Mouse (Mus musculus) kidney, embryonic 16.5 days (tissue): Measurements from ENCODE around the gene Pten. TPM values are rescaled to one million over a fixed set of nuclear protein-coding genes. Genes with fewer than 3 reads are reported as not detected.
"Not testable (repeated sequence)": the region's sequence is repeated elsewhere in the genome, so short reads cannot be mapped to it uniquely, and the experiment has no call there.

Experiments used
- ATAC-seq: fragments of 200-750 bp; cut with Nextera tagmentation; 2 replicates; pipeline ENCODE4 v1.8.0; 2017; ENCODE audit warnings: moderate TSS enrichment; ENCODE audit not compliant: low FRiP score, low TSS enrichment
- H3K27ac ChIP-seq: fragments of 300-500 bp; sonication (generic); 2 replicates; pipeline ENCODE4 v1.5.1; 2014; ENCODE audit warnings: low read length
- H3K27me3 ChIP-seq: fragments of 300-500 bp; sonication (generic); 2 replicates; pipeline ENCODE4 v1.6.1; 2014; ENCODE audit warnings: low read length, control low read depth, mixed read lengths; ENCODE audit not compliant: insufficient read depth
- H3K36me3 ChIP-seq: fragments of 300-500 bp; sonication (generic); 2 replicates; pipeline ENCODE4 v1.6.1; 2014; ENCODE audit warnings: low read length, control low read depth, mixed read lengths; ENCODE audit not compliant: insufficient read depth
- H3K4me1 ChIP-seq: fragments of 300-500 bp; sonication (generic); 2 replicates; pipeline ENCODE4 v1.6.1; 2014; ENCODE audit warnings: low read length, control low read depth, mixed read lengths; ENCODE audit not compliant: insufficient read depth
- H3K4me2 ChIP-seq: fragments of 300-500 bp; sonication (generic); replicated peaks from 2 replicates; pipeline ENCODE4 v1.6.1; 2014; ENCODE audit warnings: low read depth, low read length
- H3K4me3 ChIP-seq: fragments of 300-500 bp; sonication (generic); 2 replicates; pipeline ENCODE4 v1.5.1; 2014; ENCODE audit warnings: mild to moderate bottlenecking, low read length
- H3K9ac ChIP-seq: fragments of 300-500 bp; sonication (generic); replicated peaks from 2 replicates; pipeline ENCODE4 v1.6.1; 2014; ENCODE audit warnings: low read length
- H3K9me3 ChIP-seq: fragments of 300-500 bp; sonication (generic); 2 replicates; pipeline ENCODE4 v1.6.1; 2016; ENCODE audit warnings: low read length, control low read depth
- WGBS: fragments of 180-500 bp; shearing (Covaris S2); extraction: QIAGEN DNeasy Blood & Tissue Kit; methylation state at CpG from one replicate; pipeline ENCODE4 v1.1.7; 2014; 5-methylcytosine and 5-hydroxymethylcytosine counted together
- polyA plus RNA-seq: library from polyadenylated mRNA; unstranded; fragments of >200 nt; fragmentation: Nextera tagmentation; extraction: Ambion mirVana; gene quantifications from 2 replicates; pipeline ENCODE4 v1.2.1, GENCODE M21; 2015

Pten gene
- polyA plus RNA-seq, 1 experiment from 2014 or later = 6.5 TPM

GRCm38 (mm10) chr19:32759357-32760024, 2.2 kb downstream of the Pten start:
- no peak overlapping the region for H3K27ac ChIP-seq
- H3K4me1 ChIP-seq = peaks cover 25% of the 10 kb centered on the region
- peak overlapping the region; percentile 85 for H3K4me2 ChIP-seq
- H3K9ac ChIP-seq = peak overlapping the region; percentile 99
- H3K9me3 ChIP-seq = no peaks in the 10 kb centered on the region
- peak overlapping the region; percentile 99 for H3K4me3 ChIP-seq
- WGBS = 2% methylated on average over 8 of the region's 8 CpGs
- ATAC-seq = no peak
- no peaks in the 10 kb centered on the region for H3K27me3 ChIP-seq
- H3K36me3 ChIP-seq = no peaks in the 10 kb centered on the region

GRCm38 (mm10) chr19:32760499-32760898, 3.2 kb downstream of the Pten start:
- no peaks in the 10 kb centered on the region for H3K9me3 ChIP-seq
- peak overlapping the region; percentile 22 for H3K4me3 ChIP-seq
- H3K4me2 ChIP-seq = peak overlapping the region; percentile 85
- H3K27me3 ChIP-seq = no peaks in the 10 kb centered on the region
- no peak for ATAC-seq
- H3K36me3 ChIP-seq = no peaks in the 10 kb centered on the region
- WGBS = 26% methylated on average over 6 of the region's 6 CpGs
- peaks cover 18% of the 10 kb centered on the region for H3K4me1 ChIP-seq
- H3K9ac ChIP-seq = peak overlapping the region; percentile 14
- no peak overlapping the region for H3K27ac ChIP-seq

GRCm38 (mm10) chr19:32761162-32761561, 3.9 kb downstream of the Pten start:
- H3K4me2 ChIP-seq = peak overlapping the region; percentile 85
- no peak for ATAC-seq
- 61% methylated on average over 4 of the region's 4 CpGs for WGBS
- H3K4me1 ChIP-seq = peaks cover 18% of the 10 kb centered on the region
- no peaks in the 10 kb centered on the region for H3K27me3 ChIP-seq
- H3K9ac ChIP-seq = no peak overlapping the region
- no peak overlapping the region for H3K27ac ChIP-seq
- H3K4me3 ChIP-seq = peak overlapping the region; percentile 19; the same call in 1 of the 2 replicates
- H3K9me3 ChIP-seq = no peaks in the 10 kb centered on the region
- peaks cover 3% of the 10 kb centered on the region; the same call in 1 of the 2 replicates for H3K36me3 ChIP-seq

- Histone ChIP-seq H3K27ac (no peak overlapping the region), H3K27me3 (no peaks in the 10 kb centered on the region), H3K36me3 (peaks cover 3% of the 10 kb centered on the region; the same call in 1 of the 2 replicates), H3K4me2 (no peak overlapping the region), H3K4me1 (peaks cover 18% of the 10 kb centered on the region), H3K9me3 (no peaks in the 10 kb centered on the region), H3K4me3 (no peak overlapping the region), H3K9ac (no peak overlapping the region)
- no peak for ATAC-seq
- 62% methylated on average over 4 of the region's 4 CpGs for WGBS
Observed at GRCm38 (mm10) chr19:32762493-32762892, 5.2 kb downstream of the Pten start.

- H3K9me3 ChIP-seq = no peaks in the 10 kb centered on the region
- H3K4me1 ChIP-seq = peaks cover 6% of the 10 kb centered on the region; the same call in 1 of the 2 replicates
- H3K27me3 ChIP-seq = no peaks in the 10 kb centered on the region
- H3K36me3 ChIP-seq = peaks cover 4% of the 10 kb centered on the region; the same call in 1 of the 2 replicates
- no peak overlapping the region for H3K4me2 ChIP-seq
- ATAC-seq = no peak
- no peak overlapping the region for H3K4me3 ChIP-seq
- H3K27ac ChIP-seq = no peak overlapping the region
- H3K9ac ChIP-seq = no peak overlapping the region
- 32% methylated on average over 2 of the region's 2 CpGs for WGBS
Observed at GRCm38 (mm10) chr19:32778411-32778810, 21.1 kb downstream of the Pten start.

GRCm38 (mm10) chr19:32779131-32779530, 21.8 kb downstream of the Pten start:
- H3K27ac ChIP-seq = no peak overlapping the region
- H3K4me1 ChIP-seq = peaks cover 6% of the 10 kb centered on the region; the same call in 1 of the 2 replicates
- ATAC-seq = no peak
- no peaks in the 10 kb centered on the region for H3K27me3 ChIP-seq
- H3K9ac ChIP-seq = no peak overlapping the region
- H3K4me3 ChIP-seq = no peak overlapping the region
- no peaks in the 10 kb centered on the region; the same call in 1 of the 2 replicates for H3K36me3 ChIP-seq
- 49% methylated on average over 3 of the region's 3 CpGs for WGBS
- no peak overlapping the region for H3K4me2 ChIP-seq
- no peaks in the 10 kb centered on the region for H3K9me3 ChIP-seq

GRCm38 (mm10) chr19:32781305-32782071, 24.2 kb downstream of the Pten start:
- ATAC-seq = no peak
- Histone ChIP-seq H3K9ac (no peak overlapping the region), H3K4me2 (no peak overlapping the region), H3K27me3 (no peaks in the 10 kb centered on the region), H3K4me1 (peaks cover 6% of the 10 kb centered on the region; the same call in 1 of the 2 replicates), H3K36me3 (no peaks in the 10 kb centered on the region), H3K27ac (no peak overlapping the region), H3K4me3 (no peak overlapping the region), H3K9me3 (no peaks in the 10 kb centered on the region)
- 76% methylated on average over 5 of the region's 5 CpGs for WGBS

GRCm38 (mm10) chr19:32787388-32787787, 30.1 kb downstream of the Pten start:
- H3K9ac ChIP-seq, H3K4me2 ChIP-seq, ATAC-seq, H3K27ac ChIP-seq, H3K27me3 ChIP-seq, H3K9me3 ChIP-seq, H3K36me3 ChIP-seq, H3K4me3 ChIP-seq: not testable (repeated sequence)
- 65% methylated on average over 4 of the region's 4 CpGs for WGBS
- peaks cover 28% of the 10 kb centered on the region for H3K4me1 ChIP-seq

GRCm38 (mm10) chr19:32788016-32788415, 30.7 kb downstream of the Pten start:
- not testable (repeated sequence) for H3K27me3 ChIP-seq, H3K27ac ChIP-seq, H3K9ac ChIP-seq, H3K4me3 ChIP-seq, H3K36me3 ChIP-seq, ATAC-seq, H3K9me3 ChIP-seq, H3K4me2 ChIP-seq
- WGBS = 91% methylated on average over 3 of the region's 3 CpGs
- peaks cover 28% of the 10 kb centered on the region for H3K4me1 ChIP-seq

- H3K27ac ChIP-seq = no peak overlapping the region
- H3K4me3 ChIP-seq = no peak overlapping the region
- no peaks in the 10 kb centered on the region for H3K27me3 ChIP-seq
- no peak overlapping the region for H3K4me2 ChIP-seq
- peaks cover 38% of the 10 kb centered on the region for H3K4me1 ChIP-seq
- H3K36me3 ChIP-seq = no peaks in the 10 kb centered on the region
- ATAC-seq = no peak
- 72% methylated on average over 3 of the region's 3 CpGs for WGBS
- no peaks in the 10 kb centered on the region for H3K9me3 ChIP-seq
- H3K9ac ChIP-seq = no peak overlapping the region
Observed at GRCm38 (mm10) chr19:32789535-32789934, 32.2 kb downstream of the Pten start.
